Mouse (Mus musculus) layer of hippocampus, adult 18-20 months (tissue): ENCODE data around the gene Ntm. TPM values are rescaled to one million over a fixed set of nuclear protein-coding genes. Genes with fewer than 3 reads are reported as not detected.
A peak's percentile ranks its signal among the peaks of the same experiment; 100 is the strongest.

Experiments used
- DNase-seq, 2 experiments: peaks; one replicate each; pipeline ENCODE4 v3.0.0; 2022; ENCODE audit warnings: low spot score in 2 of 2
- total RNA-seq, 2 experiments: library from RNA; stranded (reverse); gene quantifications; 2 replicates each; pipeline ENCODE4 v1.2.3; 2021

The Ntm gene
- total RNA-seq, 2 experiments from 2014 or later, result 146 to 152 TPM

- no peak for DNase-seq
Measured at GRCm38 (mm10) chr9:29357796-29358195, 605.1 kb downstream of the Ntm start.

- no peak for DNase-seq
Measured at GRCm38 (mm10) chr9:29342303-29342702, 620.6 kb downstream of the Ntm start.

GRCm38 (mm10) chr9:29341292-29341691 is 621.6 kb downstream of the Ntm start:
- peak; percentile 50 to 85 for DNase-seq

GRCm38 (mm10) chr9:29335671-29336070 is 627.3 kb downstream of the Ntm start:
- DNase-seq, result no peak

- DNase-seq, result no peak
Measured at GRCm38 (mm10) chr9:29332296-29333090, 630.4 kb downstream of the Ntm start.

GRCm38 (mm10) chr9:29330486-29330885 is 632.5 kb downstream of the Ntm start:
- no peak for DNase-seq

GRCm38 (mm10) chr9:29326283-29326682 is 636.7 kb downstream of the Ntm start:
- no peak for DNase-seq

GRCm38 (mm10) chr9:29325137-29325536 is 637.8 kb downstream of the Ntm start:
- DNase-seq, result peak in 1 of 2 experiments; percentile 28

GRCm38 (mm10) chr9:29319197-29319596 is 643.7 kb downstream of the Ntm start:
- no peak for DNase-seq

GRCm38 (mm10) chr9:29318676-29319162 is 644.2 kb downstream of the Ntm start:
- DNase-seq, result no peak

- peak; percentile 26 to 53 for DNase-seq
Measured at GRCm38 (mm10) chr9:29317623-29318022, 645.3 kb downstream of the Ntm start.

- DNase-seq, result peak in 1 of 2 experiments; percentile 20
Measured at GRCm38 (mm10) chr9:29315842-29316241, 647.1 kb downstream of the Ntm start.

GRCm38 (mm10) chr9:29306961-29307360 is 656.0 kb downstream of the Ntm start:
- no peak for DNase-seq

GRCm38 (mm10) chr9:29298340-29298739 is 664.6 kb downstream of the Ntm start:
- no peak for DNase-seq

- no peak for DNase-seq
Measured at GRCm38 (mm10) chr9:29296752-29297151, 666.2 kb downstream of the Ntm start.

- DNase-seq, result no peak
Measured at GRCm38 (mm10) chr9:29288003-29288704, 674.8 kb downstream of the Ntm start.

- no peak for DNase-seq
Measured at GRCm38 (mm10) chr9:29285144-29285543, 677.8 kb downstream of the Ntm start.

GRCm38 (mm10) chr9:29272861-29273260 is 690.1 kb downstream of the Ntm start:
- no peak for DNase-seq

- no peak for DNase-seq
Measured at GRCm38 (mm10) chr9:29269988-29270387, 693.0 kb downstream of the Ntm start.

GRCm38 (mm10) chr9:29269277-29269646 is 693.7 kb downstream of the Ntm start:
- DNase-seq, result no peak

- no peak for DNase-seq
Measured at GRCm38 (mm10) chr9:29268583-29269276, 694.2 kb downstream of the Ntm start.

- peak in 1 of 2 experiments; percentile 5 for DNase-seq
Measured at GRCm38 (mm10) chr9:29267663-29268062, 695.3 kb downstream of the Ntm start.
